Mouse (Mus musculus): ENCODE measurements at regions not wholly inside any gene's neighbourhood (a gene's known extent, or its start where the extent isn't known, plus 50 kb on each side); places are given as distances from the start of the nearest gene placed in this dataset.

GRCm38 (mm10) chr9:61261739-61262333 lies 110.3 kb upstream of the Tle3 start:
- no peak overlapping the region for H3K27ac ChIP-seq (replicated peaks; ENCODE audit: low read depth, low read length)
- no peak for ATAC-seq (ENCODE audit: low FRiP score, low read depth)
- no peak overlapping the region for H3K4me2 ChIP-seq (replicated peaks; ENCODE audit: low read depth, low read length, severe bottlenecking)
- H3K9me3 ChIP-seq (ENCODE audit: control insufficient read depth, low read length): 0 out of 2 replicates have a peak, but pooled peaks cover 6% of the 10 kb centered on the region
- WGBS: 29% methylated on average over 12 of the region's 12 CpGs
- no peaks in the 10 kb centered on the region for H3K36me3 ChIP-seq (ENCODE audit: control insufficient read depth, insufficient read depth, low read length)
- no peak for DNase-seq (ENCODE audit: low spot score)
- H3K27me3 ChIP-seq (ENCODE audit: control insufficient read depth, insufficient read depth, low read length): no peaks in the 10 kb centered on the region
- TF ChIP-seq POLR2A (IDR thresholded peaks at IDR 0.05; ENCODE audit: borderline replicate concordance, extremely low read depth, insufficient read depth, insufficient read length): no peak
- no peak overlapping the region for H3K4me3 ChIP-seq (replicated peaks; ENCODE audit: low read length)
- no peak overlapping the region for H3K9ac ChIP-seq (ENCODE audit: low read depth, low read length, severe bottlenecking)
- peaks cover 9% of the 10 kb centered on the region for H3K4me1 ChIP-seq (ENCODE audit: control insufficient read depth, insufficient read depth, low read length)

GRCm38 (mm10) chr9:61263335-61263734 lies 108.8 kb upstream of the Tle3 start:
- Histone ChIP-seq H3K27ac (replicated peaks; ENCODE audit: low read depth, low read length) (no peak overlapping the region), H3K9me3 (ENCODE audit: control insufficient read depth, low read length) (0 out of 2 replicates have a peak, but pooled peaks cover 6% of the 10 kb centered on the region), H3K4me1 (ENCODE audit: control insufficient read depth, insufficient read depth, low read length) (peaks cover 9% of the 10 kb centered on the region), H3K4me2 (replicated peaks; ENCODE audit: low read depth, low read length, severe bottlenecking) (no peak overlapping the region), H3K27me3 (ENCODE audit: control insufficient read depth, insufficient read depth, low read length) (no peaks in the 10 kb centered on the region), H3K4me3 (replicated peaks; ENCODE audit: low read length) (no peak overlapping the region), H3K9ac (ENCODE audit: low read depth, low read length, severe bottlenecking) (no peak overlapping the region), H3K36me3 (ENCODE audit: control insufficient read depth, insufficient read depth, low read length) (no peaks in the 10 kb centered on the region)
- ATAC-seq (ENCODE audit: low FRiP score, low read depth) (no peak), DNase-seq (ENCODE audit: low spot score) (no peak)
- TF ChIP-seq POLR2A (IDR thresholded peaks at IDR 0.05; ENCODE audit: borderline replicate concordance, extremely low read depth, insufficient read depth, insufficient read length): no peak
- 84% methylated on average over 4 of the region's 4 CpGs for WGBS

- Histone ChIP-seq H3K36me3 (ENCODE audit: control insufficient read depth, insufficient read depth, low read length) (no peaks in the 10 kb centered on the region), H3K4me1 (ENCODE audit: control insufficient read depth, insufficient read depth, low read length) (no peaks in the 10 kb centered on the region; the same call in 1 of the 2 replicates), H3K4me3 (replicated peaks; ENCODE audit: low read length) (no peak overlapping the region), H3K9me3 (ENCODE audit: control insufficient read depth, low read length) (0 out of 2 replicates have a peak, but pooled peaks cover 6% of the 10 kb centered on the region), H3K4me2 (replicated peaks; ENCODE audit: low read depth, low read length, severe bottlenecking) (no peak overlapping the region), H3K27ac (replicated peaks; ENCODE audit: low read depth, low read length) (no peak overlapping the region), H3K9ac (ENCODE audit: low read depth, low read length, severe bottlenecking) (no peak overlapping the region), H3K27me3 (ENCODE audit: control insufficient read depth, insufficient read depth, low read length) (no peaks in the 10 kb centered on the region)
- no peak for TF ChIP-seq POLR2A (IDR thresholded peaks at IDR 0.05; ENCODE audit: borderline replicate concordance, extremely low read depth, insufficient read depth, insufficient read length)
- 86% methylated on average over 5 of the region's 5 CpGs for WGBS
- DNase-seq (ENCODE audit: low spot score) (no peak), ATAC-seq (ENCODE audit: low FRiP score, low read depth) (no peak)
Measured at GRCm38 (mm10) chr9:61265466-61265865, 106.7 kb upstream of the Tle3 start.

- Histone ChIP-seq H3K27ac (replicated peaks; ENCODE audit: low read depth, low read length) (no peak overlapping the region), H3K9me3 (ENCODE audit: control insufficient read depth, low read length) (0 out of 2 replicates have a peak, but pooled peaks cover 6% of the 10 kb centered on the region), H3K36me3 (ENCODE audit: control insufficient read depth, insufficient read depth, low read length) (no peaks in the 10 kb centered on the region), H3K9ac (ENCODE audit: low read depth, low read length, severe bottlenecking) (no peak overlapping the region), H3K27me3 (ENCODE audit: control insufficient read depth, insufficient read depth, low read length) (no peaks in the 10 kb centered on the region), H3K4me1 (ENCODE audit: control insufficient read depth, insufficient read depth, low read length) (no peaks in the 10 kb centered on the region), H3K4me3 (replicated peaks; ENCODE audit: low read length) (no peak overlapping the region), H3K4me2 (replicated peaks; ENCODE audit: low read depth, low read length, severe bottlenecking) (no peak overlapping the region)
- no peak for ATAC-seq (ENCODE audit: low FRiP score, low read depth)
- WGBS: 85% methylated on average over 6 of the region's 6 CpGs
- no peak for TF ChIP-seq POLR2A (IDR thresholded peaks at IDR 0.05; ENCODE audit: borderline replicate concordance, extremely low read depth, insufficient read depth, insufficient read length)
- no peak for DNase-seq (ENCODE audit: low spot score)
Measured at GRCm38 (mm10) chr9:61266992-61267391, 105.2 kb upstream of the Tle3 start.

GRCm38 (mm10) chr9:61267541-61267940 lies 104.6 kb upstream of the Tle3 start:
- H3K4me2 ChIP-seq (replicated peaks; ENCODE audit: low read depth, low read length, severe bottlenecking): no peak overlapping the region
- no peaks in the 10 kb centered on the region for H3K27me3 ChIP-seq (ENCODE audit: control insufficient read depth, insufficient read depth, low read length)
- DNase-seq (ENCODE audit: low spot score) (no peak), ATAC-seq (ENCODE audit: low FRiP score, low read depth) (no peak)
- no peaks in the 10 kb centered on the region for H3K4me1 ChIP-seq (ENCODE audit: control insufficient read depth, insufficient read depth, low read length)
- no peak overlapping the region for H3K4me3 ChIP-seq (replicated peaks; ENCODE audit: low read length)
- no peak overlapping the region for H3K27ac ChIP-seq (replicated peaks; ENCODE audit: low read depth, low read length)
- TF ChIP-seq POLR2A (IDR thresholded peaks at IDR 0.05; ENCODE audit: borderline replicate concordance, extremely low read depth, insufficient read depth, insufficient read length): no peak
- H3K9me3 ChIP-seq (ENCODE audit: control insufficient read depth, low read length): 0 out of 2 replicates have a peak, but pooled peaks cover 6% of the 10 kb centered on the region
- 56% methylated on average over 4 of the region's 4 CpGs for WGBS
- H3K36me3 ChIP-seq (ENCODE audit: control insufficient read depth, insufficient read depth, low read length): no peaks in the 10 kb centered on the region
- no peak overlapping the region for H3K9ac ChIP-seq (ENCODE audit: low read depth, low read length, severe bottlenecking)
